Mouse (Mus musculus): ENCODE measurements around the gene AA986860.

DNA sequence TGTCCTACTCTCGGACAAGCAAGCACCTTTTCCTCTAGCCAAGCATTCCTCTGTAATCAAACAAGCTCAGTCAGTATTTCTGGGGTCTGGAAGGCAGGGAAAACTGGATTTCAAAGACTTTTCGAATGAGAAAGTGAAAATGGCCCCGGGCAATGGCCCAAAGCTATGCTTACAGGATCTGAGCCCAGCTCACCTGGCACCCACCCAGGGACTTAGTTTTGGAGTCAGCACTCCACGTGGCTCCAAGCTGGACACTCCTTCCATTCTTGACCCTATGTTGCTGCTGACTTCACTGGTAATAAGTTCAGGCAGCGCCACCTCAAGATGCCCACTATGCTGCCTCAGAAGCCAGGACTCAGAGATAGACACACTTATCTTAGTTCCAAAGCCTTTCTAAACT lies 35.3 kb downstream of the AA986860 start:
- TF ChIP-seq CTCF (IDR thresholded peaks at IDR 0.05; ENCODE audit: control insufficient read depth, insufficient read depth, insufficient replicate concordance, low read depth, low read length) (no peak), POLR2A (IDR thresholded peaks at IDR 0.05; ENCODE audit: control insufficient read depth, low read depth, low read length) (no peak)
